Mouse (Mus musculus): ENCODE measurements at regions not wholly inside any gene's neighbourhood (a gene's known extent, or its start where the extent isn't known, plus 50 kb on each side); places are given as distances from the start of the nearest gene placed in this dataset.

- in situ Hi-C loops (cut with MboI; ENCODE audit: low sequenced_read_pairs in 2 of 2, unreplicated experiment in 2 of 2) = no loop called here
- Histone ChIP-seq H3K9me3 (ENCODE audit: control insufficient read depth, insufficient read depth, low read depth, low read length) (no peaks in the 10 kb centered on the region), H3K4me3 (ENCODE audit: insufficient read depth in 1 of 2, low read depth in 1 of 2, low read length in 2 of 2, poor library complexity in 1 of 2, severe bottlenecking in 1 of 2) (no peak overlapping the region), H3K9ac (ENCODE audit: insufficient read depth, low read depth, low read length, poor library complexity, severe bottlenecking) (no peak overlapping the region), H3K36me3 (ENCODE audit: control insufficient read depth, insufficient read depth, low read length, poor library complexity, severe bottlenecking) (no peaks in the 10 kb centered on the region), H3K4me1 (ENCODE audit: control insufficient read depth in 2 of 2, insufficient read depth in 2 of 2, low read length in 2 of 2, poor library complexity in 1 of 2) (no peaks in the 10 kb centered on the region), H3K27ac (ENCODE audit: insufficient read depth, low read depth, low read length, poor library complexity, severe bottlenecking) (no peak overlapping the region)
- DNase-seq (ENCODE audit: low read depth, low spot score) = peak; percentile 17
- TF ChIP-seq ZNF384 (IDR thresholded peaks at IDR 0.05; ENCODE audit: low read depth, low read length) = no peak
These were observed 150.8 kb upstream of the Ptgfr start for GRCm38 (mm10) chr3:151988221-151988620.

GRCm38 (mm10) chr3:151978136-151978535, 140.7 kb upstream of the Ptgfr start:
- in situ Hi-C loops (cut with MboI; ENCODE audit: low sequenced_read_pairs in 2 of 2, unreplicated experiment in 2 of 2) = no loop called here
- Histone ChIP-seq H3K4me1 (ENCODE audit: control insufficient read depth in 2 of 2, insufficient read depth in 2 of 2, low read length in 2 of 2, poor library complexity in 1 of 2) (no peaks in the 10 kb centered on the region), H3K9ac (ENCODE audit: insufficient read depth, low read depth, low read length, poor library complexity, severe bottlenecking) (no peak overlapping the region), H3K9me3 (ENCODE audit: control insufficient read depth, insufficient read depth, low read depth, low read length) (no peaks in the 10 kb centered on the region), H3K4me3 (ENCODE audit: insufficient read depth in 1 of 2, low read depth in 1 of 2, low read length in 2 of 2, poor library complexity in 1 of 2, severe bottlenecking in 1 of 2) (no peak overlapping the region), H3K36me3 (ENCODE audit: control insufficient read depth, insufficient read depth, low read length, poor library complexity, severe bottlenecking) (no peaks in the 10 kb centered on the region), H3K27ac (ENCODE audit: insufficient read depth, low read depth, low read length, poor library complexity, severe bottlenecking) (no peak overlapping the region)
- no peak for DNase-seq (ENCODE audit: low read depth, low spot score)
- no peak for TF ChIP-seq CHD2 (IDR thresholded peaks at IDR 0.05; ENCODE audit: low read depth, low read length)
- TF ChIP-seq HCFC1 (IDR thresholded peaks at IDR 0.05; ENCODE audit: borderline replicate concordance, insufficient read depth, low read length) = no peak

- no peaks in the 10 kb centered on the region for H3K9me3 ChIP-seq (ENCODE audit: control insufficient read depth, insufficient read depth, low read depth, low read length)
- H3K36me3 ChIP-seq (ENCODE audit: control insufficient read depth, insufficient read depth, low read length, poor library complexity, severe bottlenecking) = no peaks in the 10 kb centered on the region
- H3K4me1 ChIP-seq (ENCODE audit: control insufficient read depth in 2 of 2, insufficient read depth in 2 of 2, low read length in 2 of 2, poor library complexity in 1 of 2) = no peaks in the 10 kb centered on the region
- no peak for DNase-seq (ENCODE audit: low read depth, low spot score)
- TF ChIP-seq MAFK (IDR thresholded peaks at IDR 0.05; ENCODE audit: insufficient read depth, low read depth, low read length) (no peak), CHD2 (IDR thresholded peaks at IDR 0.05; ENCODE audit: low read depth, low read length) (no peak)
- no peak overlapping the region for H3K27ac ChIP-seq (ENCODE audit: insufficient read depth, low read depth, low read length, poor library complexity, severe bottlenecking)
- in situ Hi-C loops (cut with MboI; ENCODE audit: low sequenced_read_pairs in 2 of 2, unreplicated experiment in 2 of 2) = no loop called here
- H3K9ac ChIP-seq (ENCODE audit: insufficient read depth, low read depth, low read length, poor library complexity, severe bottlenecking) = no peak overlapping the region
- H3K4me3 ChIP-seq (ENCODE audit: insufficient read depth in 1 of 2, low read depth in 1 of 2, low read length in 2 of 2, poor library complexity in 1 of 2, severe bottlenecking in 1 of 2) = no peak overlapping the region
These were observed 140.2 kb upstream of the Ptgfr start for GRCm38 (mm10) chr3:151977651-151978050.

GRCm38 (mm10) chr3:151949865-151950264, 112.4 kb upstream of the Ptgfr start:
- DNase-seq (ENCODE audit: low read depth, low spot score) = no peak
- Histone ChIP-seq H3K36me3 (ENCODE audit: control insufficient read depth, insufficient read depth, low read length, poor library complexity, severe bottlenecking) (no peaks in the 10 kb centered on the region), H3K4me3 (ENCODE audit: insufficient read depth in 1 of 2, low read depth in 1 of 2, low read length in 2 of 2, poor library complexity in 1 of 2, severe bottlenecking in 1 of 2) (no peak overlapping the region), H3K27ac (ENCODE audit: insufficient read depth, low read depth, low read length, poor library complexity, severe bottlenecking) (no peak overlapping the region), H3K9me3 (ENCODE audit: control insufficient read depth, insufficient read depth, low read depth, low read length) (no peaks in the 10 kb centered on the region), H3K9ac (ENCODE audit: insufficient read depth, low read depth, low read length, poor library complexity, severe bottlenecking) (no peak overlapping the region), H3K4me1 (ENCODE audit: control insufficient read depth in 2 of 2, insufficient read depth in 2 of 2, low read length in 2 of 2, poor library complexity in 1 of 2) (no peaks in the 10 kb centered on the region)
- in situ Hi-C loops (cut with MboI; ENCODE audit: low sequenced_read_pairs in 2 of 2, unreplicated experiment in 2 of 2) = no loop called here
- TF ChIP-seq CHD2 (IDR thresholded peaks at IDR 0.05; ENCODE audit: low read depth, low read length) = no peak
- no peak for TF ChIP-seq ZC3H11A (IDR thresholded peaks at IDR 0.05; ENCODE audit: borderline replicate concordance, low read depth, low read length)
- no peak for TF ChIP-seq HCFC1 (IDR thresholded peaks at IDR 0.05; ENCODE audit: borderline replicate concordance, insufficient read depth, low read length)
- no peak for TF ChIP-seq MAFK (IDR thresholded peaks at IDR 0.05; ENCODE audit: insufficient read depth, low read depth, low read length)
- TF ChIP-seq ZNF384 (IDR thresholded peaks at IDR 0.05; ENCODE audit: low read depth, low read length) = no peak

GRCm38 (mm10) chr3:151948015-151948645, 110.7 kb upstream of the Ptgfr start:
- no peak for DNase-seq (ENCODE audit: low read depth, low spot score)
- no peaks in the 10 kb centered on the region for H3K4me1 ChIP-seq (ENCODE audit: control insufficient read depth in 2 of 2, insufficient read depth in 2 of 2, low read length in 2 of 2, poor library complexity in 1 of 2)
- no peak overlapping the region for H3K4me3 ChIP-seq (ENCODE audit: insufficient read depth in 1 of 2, low read depth in 1 of 2, low read length in 2 of 2, poor library complexity in 1 of 2, severe bottlenecking in 1 of 2)
- TF ChIP-seq ZC3H11A (IDR thresholded peaks at IDR 0.05; ENCODE audit: borderline replicate concordance, low read depth, low read length) (no peak), MAFK (IDR thresholded peaks at IDR 0.05; ENCODE audit: insufficient read depth, low read depth, low read length) (no peak), HCFC1 (IDR thresholded peaks at IDR 0.05; ENCODE audit: borderline replicate concordance, insufficient read depth, low read length) (no peak), ZNF384 (IDR thresholded peaks at IDR 0.05; ENCODE audit: low read depth, low read length) (no peak), CHD2 (IDR thresholded peaks at IDR 0.05; ENCODE audit: low read depth, low read length) (no peak)
- no peak overlapping the region for H3K27ac ChIP-seq (ENCODE audit: insufficient read depth, low read depth, low read length, poor library complexity, severe bottlenecking)
- H3K9me3 ChIP-seq (ENCODE audit: control insufficient read depth, insufficient read depth, low read depth, low read length) = no peaks in the 10 kb centered on the region
- no peak overlapping the region for H3K9ac ChIP-seq (ENCODE audit: insufficient read depth, low read depth, low read length, poor library complexity, severe bottlenecking)
- H3K36me3 ChIP-seq (ENCODE audit: control insufficient read depth, insufficient read depth, low read length, poor library complexity, severe bottlenecking) = no peaks in the 10 kb centered on the region
- in situ Hi-C loops (cut with MboI; ENCODE audit: low sequenced_read_pairs in 2 of 2, unreplicated experiment in 2 of 2) = no loop called here

All from ES-E14 (cell line).